Mouse (Mus musculus) liver, embryonic 16.5 days (tissue): ENCODE measurements around the gene Defb45. TPM values are rescaled to one million over a fixed set of nuclear protein-coding genes. Genes with fewer than 3 reads are reported as not detected.

Source experiments
- ATAC-seq: fragments of 200-750 bp; cut with Nextera tagmentation; 2 replicates; pipeline ENCODE4 v1.8.0; 2017; ENCODE audit warnings: low read depth, mild to moderate bottlenecking, moderate number of reproducible peaks, moderate library complexity
- H3K27ac ChIP-seq: fragments of 300-500 bp; sonication (generic); 2 replicates; pipeline ENCODE4 v1.5.1; 2014; ENCODE audit warnings: mild to moderate bottlenecking, low read length
- H3K27me3 ChIP-seq: fragments of 300-500 bp; sonication (generic); 2 replicates; pipeline ENCODE4 v1.6.1; 2014; ENCODE audit warnings: low read depth, low read length, mixed read lengths; ENCODE audit not compliant: control insufficient read depth, insufficient read depth
- H3K36me3 ChIP-seq: fragments of 300-500 bp; sonication (generic); 2 replicates; pipeline ENCODE4 v1.6.1; 2014; ENCODE audit warnings: mild to moderate bottlenecking; ENCODE audit not compliant: control insufficient read depth, insufficient read depth
- H3K4me1 ChIP-seq: fragments of 300-500 bp; sonication (generic); 2 replicates; pipeline ENCODE4 v1.6.1; 2014; ENCODE audit warnings: low read depth, low read length, mixed read lengths; ENCODE audit not compliant: control insufficient read depth
- H3K4me2 ChIP-seq: fragments of 300-500 bp; sonication (generic); 2 replicates; pipeline ENCODE4 v1.6.1; 2014; ENCODE audit warnings: low read depth, low read length, mixed read lengths
- H3K4me3 ChIP-seq: fragments of 300-500 bp; sonication (generic); 2 replicates; pipeline ENCODE4 v1.5.1; 2014; ENCODE audit warnings: low read depth, mild to moderate bottlenecking, low read length
- H3K9ac ChIP-seq: fragments of 300-500 bp; sonication (generic); 2 replicates; pipeline ENCODE4 v1.6.1; 2014; ENCODE audit warnings: low read depth, low read length
- H3K9me3 ChIP-seq: fragments of 300-500 bp; sonication (generic); replicated peaks from 2 replicates; pipeline ENCODE4 v1.6.1; 2016; ENCODE audit warnings: low read length; ENCODE audit not compliant: control insufficient read depth
- WGBS: fragments of 180-500 bp; shearing (Covaris S2); extraction: QIAGEN DNeasy Blood & Tissue Kit; methylation state at CpG from one replicate; pipeline ENCODE4 v1.1.7; 2014; ENCODE audit not compliant: insufficient replicate concordance; 5-methylcytosine and 5-hydroxymethylcytosine counted together
- polyA plus RNA-seq: library from polyadenylated mRNA; unstranded; fragments of >200 nt; fragmentation: Nextera tagmentation; extraction: Ambion mirVana; gene quantifications from 2 replicates; pipeline ENCODE4 v1.2.1, GENCODE M21; 2015

The Defb45 gene
- polyA plus RNA-seq, 1 experiment from 2014 or later = not detected

GRCm38 (mm10) chr2:152616470-152616869 is 17.3 kb upstream of the Defb45 start:
- no peak overlapping the region for H3K4me2 ChIP-seq
- H3K27me3 ChIP-seq = no peaks in the 10 kb centered on the region; the same call in 1 of the 2 replicates
- ATAC-seq = no peak

GRCm38 (mm10) chr2:152615563-152615962 is 16.4 kb upstream of the Defb45 start:
- H3K9me3 ChIP-seq = no peaks in the 10 kb centered on the region
- no peak overlapping the region for H3K9ac ChIP-seq
- no peak overlapping the region for H3K4me3 ChIP-seq
- H3K27ac ChIP-seq = no peak overlapping the region
- H3K36me3 ChIP-seq = no peaks in the 10 kb centered on the region
- 7% methylated on average over 7 of the region's 7 CpGs for WGBS
- no peaks in the 10 kb centered on the region for H3K4me1 ChIP-seq
- no peak overlapping the region for H3K4me2 ChIP-seq
- ATAC-seq = no peak
- H3K27me3 ChIP-seq = no peaks in the 10 kb centered on the region; the same call in 1 of the 2 replicates

More at GRCm38 (mm10) chr2:152616470-152616869, 17.3 kb upstream of the Defb45 start:
- Histone ChIP-seq H3K9me3 (no peaks in the 10 kb centered on the region), H3K9ac (no peak overlapping the region), H3K4me1 (no peaks in the 10 kb centered on the region), H3K4me3 (no peak overlapping the region), H3K36me3 (no peaks in the 10 kb centered on the region), H3K27ac (no peak overlapping the region)
- 25% methylated on average over 6 of the region's 6 CpGs for WGBS

DNA sequence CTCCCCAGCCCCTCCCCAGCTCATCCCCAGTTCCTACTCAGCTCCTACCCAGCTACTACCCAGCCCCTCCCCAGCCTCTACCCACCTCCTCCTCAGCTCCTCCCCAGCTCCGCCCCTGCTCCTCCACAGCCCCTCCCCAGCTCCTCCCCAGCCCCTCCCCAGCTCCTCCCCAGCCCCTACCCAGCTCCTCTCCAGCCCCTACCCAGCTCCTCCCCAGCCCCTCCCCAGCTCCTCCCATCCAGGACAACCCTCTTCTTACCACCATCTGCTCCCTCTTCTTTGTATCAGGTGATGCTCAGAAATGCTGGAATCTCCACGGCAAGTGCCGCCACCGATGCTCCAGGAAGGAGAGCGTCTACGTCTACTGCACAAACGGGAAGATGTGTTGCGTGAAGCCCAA is 13.0 kb upstream of the Defb45 start:
- Histone ChIP-seq H3K9ac (no peak overlapping the region), H3K36me3 (no peaks in the 10 kb centered on the region), H3K9me3 (no peaks in the 10 kb centered on the region), H3K4me2 (no peak overlapping the region), H3K27me3 (no peaks in the 10 kb centered on the region), H3K27ac (no peak overlapping the region), H3K4me3 (no peak overlapping the region), H3K4me1 (no peaks in the 10 kb centered on the region)
- ATAC-seq = no peak
- WGBS = 45% methylated on average over 7 of the region's 8 CpGs

DNA sequence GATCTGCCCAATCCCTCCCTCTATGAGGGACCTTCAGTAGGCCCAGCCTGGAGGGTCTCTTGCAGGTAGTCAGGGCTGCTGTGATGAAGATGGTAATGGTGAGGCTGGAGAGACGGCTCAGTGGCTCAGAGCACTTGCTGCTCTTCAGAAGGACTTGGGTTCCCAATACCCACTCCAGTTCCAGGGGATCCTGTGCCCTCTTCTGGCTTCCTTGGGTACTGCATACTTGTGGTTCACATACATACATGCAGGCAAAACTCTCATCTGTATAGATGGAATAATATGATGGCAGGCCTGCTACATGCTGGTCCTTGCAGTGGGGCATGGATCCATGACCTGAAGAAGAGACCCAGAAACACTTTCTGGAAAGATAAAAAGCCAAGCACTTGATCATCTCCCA is 9.5 kb upstream of the Defb45 start:
- Histone ChIP-seq H3K27ac (no peak overlapping the region), H3K27me3 (no peaks in the 10 kb centered on the region), H3K4me2 (no peak overlapping the region), H3K4me1 (no peaks in the 10 kb centered on the region), H3K9me3 (no peaks in the 10 kb centered on the region), H3K9ac (no peak overlapping the region), H3K36me3 (no peaks in the 10 kb centered on the region), H3K4me3 (no peak overlapping the region)
- 55% methylated on average over 1 of the region's 1 CpGs for WGBS
- no peak for ATAC-seq

GRCm38 (mm10) chr2:152607746-152608145 is 8.5 kb upstream of the Defb45 start:
- no peaks in the 10 kb centered on the region for H3K27me3 ChIP-seq
- H3K4me2 ChIP-seq = no peak overlapping the region
- no peak for ATAC-seq
- no peaks in the 10 kb centered on the region for H3K36me3 ChIP-seq
- no peak overlapping the region for H3K9ac ChIP-seq
- no peaks in the 10 kb centered on the region for H3K4me1 ChIP-seq
- no peak overlapping the region for H3K27ac ChIP-seq
- H3K9me3 ChIP-seq = no peaks in the 10 kb centered on the region
- WGBS = 36% methylated on average over 6 of the region's 6 CpGs
- H3K4me3 ChIP-seq = no peak overlapping the region

DNA sequence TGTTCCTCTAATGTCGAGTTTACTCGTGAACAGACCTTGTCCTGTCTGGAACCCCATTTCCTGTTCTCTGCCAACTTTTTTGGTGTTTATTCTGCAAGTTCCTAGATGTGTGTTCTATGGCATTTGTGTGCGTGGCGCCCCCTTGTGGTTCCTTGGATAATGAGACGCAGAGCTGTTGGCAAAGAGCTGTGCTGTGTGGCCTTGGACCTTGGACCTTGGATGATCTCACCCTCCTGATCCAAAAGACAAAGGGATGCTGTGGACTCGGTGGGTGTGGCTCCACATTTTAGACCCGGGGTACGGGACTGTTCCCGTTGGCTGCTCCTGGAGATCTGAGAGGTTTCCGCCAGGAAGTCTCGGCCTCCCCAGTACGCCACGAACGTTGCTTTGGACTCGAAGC is 4.9 kb upstream of the Defb45 start, which contains the start of gene Defb36:
Gene Defb36, plus strand, starts transcription at position 271 of the 400 bp plus-strand sequence.
- Histone ChIP-seq H3K9ac (no peak within 1 kb of the TSS), H3K4me3 (no peak within 1 kb of the TSS), H3K36me3 (no peaks in the 10 kb centered on the region), H3K4me2 (no peak within 1 kb of the TSS), H3K27ac (no peak within 1 kb of the TSS), H3K27me3 (no peaks in the 10 kb centered on the region), H3K9me3 (no peaks in the 10 kb centered on the region), H3K4me1 (no peaks in the 10 kb centered on the region)
- ATAC-seq = no peak
- WGBS = 62% methylated on average over 15 of the region's 15 CpGs

- no peak for ATAC-seq
- H3K4me3 ChIP-seq = no peak overlapping the region
- H3K36me3 ChIP-seq = no peaks in the 10 kb centered on the region
- 50% methylated on average over 4 of the region's 4 CpGs for WGBS
- H3K27me3 ChIP-seq = no peaks in the 10 kb centered on the region
- H3K4me2 ChIP-seq = no peak overlapping the region
- no peak overlapping the region for H3K9ac ChIP-seq
- H3K9me3 ChIP-seq = no peaks in the 10 kb centered on the region
- no peak overlapping the region for H3K27ac ChIP-seq
- no peaks in the 10 kb centered on the region for H3K4me1 ChIP-seq
Measured at GRCm38 (mm10) chr2:152601275-152601960, 2.2 kb upstream of the Defb45 start.

- no peak for ATAC-seq
- no peaks in the 10 kb centered on the region for H3K9me3 ChIP-seq
- no peaks in the 10 kb centered on the region for H3K27me3 ChIP-seq
- no peaks in the 10 kb centered on the region for H3K4me1 ChIP-seq
- H3K9ac ChIP-seq = no peak overlapping the region
- 58% methylated on average over 6 of the region's 6 CpGs for WGBS
- H3K4me2 ChIP-seq = no peak overlapping the region
- H3K4me3 ChIP-seq = no peak overlapping the region
- no peak overlapping the region for H3K27ac ChIP-seq
- H3K36me3 ChIP-seq = no peaks in the 10 kb centered on the region
Measured at GRCm38 (mm10) chr2:152600076-152600475, 877 bp upstream of the Defb45 start.

GRCm38 (mm10) chr2:152589021-152589420 is 10.2 kb downstream of the Defb45 start:
- no peak overlapping the region for H3K9ac ChIP-seq
- no peaks in the 10 kb centered on the region for H3K9me3 ChIP-seq
- H3K4me3 ChIP-seq = no peak overlapping the region
- no peaks in the 10 kb centered on the region for H3K4me1 ChIP-seq
- H3K27me3 ChIP-seq = no peaks in the 10 kb centered on the region
- no peak overlapping the region for H3K27ac ChIP-seq
- no peaks in the 10 kb centered on the region for H3K36me3 ChIP-seq
- no peak overlapping the region for H3K4me2 ChIP-seq
- no peak for ATAC-seq
- WGBS = 36% methylated on average over 6 of the region's 6 CpGs
